ENCODE assay signal across 14 mouse cellular contexts in the genomic region with DNA sequence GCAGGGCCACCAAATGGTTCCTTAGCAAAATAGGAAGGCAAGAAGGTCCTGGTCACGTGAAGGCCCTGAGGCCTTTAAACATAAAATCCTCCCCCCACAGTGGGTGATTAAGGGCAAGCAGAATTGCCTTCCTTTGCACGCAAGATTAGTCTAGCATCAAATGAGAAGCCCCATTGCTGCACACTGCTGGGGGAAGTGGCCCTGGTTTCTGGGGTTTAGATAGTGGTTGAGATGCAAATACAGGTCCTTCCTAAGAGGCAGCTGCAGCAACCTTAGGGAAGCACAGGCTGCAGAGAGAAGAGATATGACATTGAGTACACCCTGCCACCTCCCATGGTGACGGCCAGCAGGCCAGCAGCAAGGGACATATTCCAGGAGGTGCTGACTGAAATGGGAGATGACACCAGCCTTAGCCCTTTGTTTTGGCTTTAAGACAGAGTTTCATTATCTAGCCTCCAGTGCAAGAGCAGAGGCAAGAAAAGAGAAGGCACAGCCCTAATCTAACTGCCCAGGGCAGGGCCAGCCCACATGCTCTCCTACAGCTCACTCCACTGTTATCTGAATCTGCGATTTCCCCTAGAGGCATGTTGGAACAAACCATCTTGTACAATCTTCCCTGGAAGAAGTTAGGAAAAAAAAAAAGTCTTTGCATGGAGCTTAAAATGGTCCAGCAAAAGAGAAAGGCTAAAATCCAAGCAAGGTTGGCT. TPM values are rescaled to one million over a fixed set of nuclear protein-coding genes. Genes with fewer than 3 reads are reported as not detected.
DNase-seq lines count a peak whose midpoint lies in the region; ATAC-seq lines count a peak whose summit lies in the region.
"Had no signal": no experiment of that assay in that cellular context is flagged by ENCODE, and none has a peak within 500 bp of the region (broad histone marks: within the 10 kb centered on the region; RNA-seq: fewer than 3 reads in every experiment).

No protein-coding gene starts in this region.

- no peak overlapping the region for H3K9ac ChIP-seq in liver, embryonic 16.5 days (ENCODE audit: low read depth, low read length)
- H3K9ac ChIP-seq in forebrain, embryonic 15.5 days (replicated peaks): no peak overlapping the region
- H3K9ac ChIP-seq: midbrain, embryonic 12.5 days had no signal

- peak overlapping the region; percentile 65 for H3K27ac ChIP-seq in heart, embryonic 10.5 days
- no peak overlapping the region for H3K27ac ChIP-seq in liver, embryonic 16.5 days (ENCODE audit: low read length)
- H3K27ac ChIP-seq in forebrain, embryonic 15.5 days (replicated peaks): no peak overlapping the region
- H3K27ac ChIP-seq: midbrain, embryonic 12.5 days had no signal

- no peaks in the 10 kb centered on the region for H3K27me3 ChIP-seq in heart, embryonic 10.5 days (ENCODE audit: insufficient read depth, poor library complexity, severe bottlenecking)
- H3K27me3 ChIP-seq in liver, embryonic 16.5 days (ENCODE audit: control insufficient read depth, insufficient read depth, low read depth, low read length): no peaks in the 10 kb centered on the region
- H3K27me3 ChIP-seq in forebrain, embryonic 15.5 days: no peaks in the 10 kb centered on the region
- H3K27me3 ChIP-seq: midbrain, embryonic 12.5 days had no signal

- H3K9me3 ChIP-seq in heart, embryonic 10.5 days: no peaks in the 10 kb centered on the region
- no peaks in the 10 kb centered on the region for H3K9me3 ChIP-seq in liver, embryonic 16.5 days (replicated peaks; ENCODE audit: control insufficient read depth, low read length)
- H3K9me3 ChIP-seq in forebrain, embryonic 15.5 days: no peaks in the 10 kb centered on the region
- H3K9me3 ChIP-seq: midbrain, embryonic 12.5 days had no signal

- H3K4me1 ChIP-seq in heart, embryonic 10.5 days: peaks cover 23% of the 10 kb centered on the region
- no peaks in the 10 kb centered on the region; the same call in 1 of the 2 replicates for H3K4me1 ChIP-seq in liver, embryonic 16.5 days (ENCODE audit: control insufficient read depth, low read depth, low read length)
- no peaks in the 10 kb centered on the region for H3K4me1 ChIP-seq in forebrain, embryonic 15.5 days
- H3K4me1 ChIP-seq: midbrain, embryonic 12.5 days had no signal

- H3K36me3 ChIP-seq in heart, embryonic 10.5 days: no peaks in the 10 kb centered on the region
- H3K36me3 ChIP-seq in liver, embryonic 16.5 days (ENCODE audit: control insufficient read depth, insufficient read depth): no peaks in the 10 kb centered on the region
- H3K36me3 ChIP-seq in forebrain, embryonic 15.5 days: no peaks in the 10 kb centered on the region
- H3K36me3 ChIP-seq: midbrain, embryonic 12.5 days had no signal

- 29% methylated on average over 4 of the region's 4 CpGs for WGBS in heart, embryonic 10.5 days
- WGBS in liver, embryonic 16.5 days (ENCODE audit: insufficient replicate concordance): 23% methylated on average over 4 of the region's 4 CpGs
- WGBS in forebrain, embryonic 15.5 days: 80% methylated on average over 4 of the region's 4 CpGs

- DNase-seq in heart, embryonic 10.5 days (ENCODE audit: low spot score): no peak
- no peak for DNase-seq in heart, postnatal 25 days (ENCODE audit: low spot score)
- DNase-seq in testis, postnatal 14 days (ENCODE audit: low spot score): peak; percentile 43
- no peak for DNase-seq in testis, postnatal 10 days (ENCODE audit: low spot score)
- DNase-seq in adrenal gland, postnatal 25 days: no peak
- no peak for DNase-seq in thymus, postnatal 0 days (ENCODE audit: low spot score)
- DNase-seq: cerebellum, postnatal 14 days; right cerebral cortex, postnatal 4 days; thymus, adult 18-20 months had no signal

- intact Hi-C loops in heart, postnatal 25 days (cut with DNase I): no loop called here

- no peak overlapping the region for H3K4me3 ChIP-seq in heart, embryonic 10.5 days
- no peak overlapping the region for H3K4me3 ChIP-seq in liver, embryonic 16.5 days (ENCODE audit: low read depth, low read length)
- no peak overlapping the region for H3K4me3 ChIP-seq in forebrain, embryonic 15.5 days
- H3K4me3 ChIP-seq: erythroblast, embryonic 14.5 days; midbrain, embryonic 12.5 days had no signal

- ATAC-seq in liver, embryonic 16.5 days (ENCODE audit: low read depth): peak; percentile 64
- no peak for ATAC-seq in forebrain, embryonic 15.5 days (replicated peaks)
- ATAC-seq: intestine, postnatal 0 days had no signal

- no peak overlapping the region for H3K4me2 ChIP-seq in liver, embryonic 16.5 days (ENCODE audit: low read depth, low read length)
- no peak overlapping the region for H3K4me2 ChIP-seq in forebrain, embryonic 15.5 days (replicated peaks)
- H3K4me2 ChIP-seq: midbrain, embryonic 12.5 days had no signal

RNA-seq across cellular contexts. Expression of gene Abr, which starts 28.3 kb away (rescaled TPM):
- polyA plus RNA-seq in heart, embryonic 10.5 days (2016; fragmentation: Nextera tagmentation; extraction: Ambion mirVana): 32.8 and 33.7 TPM in 2 replicates
- 10 to 100 TPM; 26.2 to 29.5 TPM for total RNA-seq in heart, postnatal 25 days (2021)
- polyA plus RNA-seq in liver, embryonic 16.5 days (2015; fragmentation: Nextera tagmentation; extraction: Ambion mirVana): 2.5 and 3.7 TPM in 2 replicates
- 111 and 112 TPM in 2 replicates for polyA plus RNA-seq in forebrain, embryonic 15.5 days (2015; fragmentation: Nextera tagmentation; extraction: Ambion mirVana)
- total RNA-seq in adrenal gland, postnatal 25 days (2021): 53.7 and 55.3 TPM in 2 replicates
- 21.7 and 23.9 TPM in 2 replicates for polyA plus RNA-seq in thymus, postnatal 0 days (2015; fragmentation: Nextera tagmentation; extraction: Ambion mirVana)
